ENCODE assay signal across 8 mouse cellular contexts in genomic region chr1:181143950-181144836, GRCm38 (mm10). TPM values are rescaled to one million over a fixed set of nuclear protein-coding genes. Genes with fewer than 3 reads are reported as not detected.
DNase-seq lines count a peak whose midpoint lies in the region; ATAC-seq lines count a peak whose summit lies in the region.

Gene Nvl, minus strand, starts transcription at chr1:181144204.
Gene Cnih4, plus strand, starts transcription at chr1:181144693.

- DNase-seq in NIH3T3 (ENCODE audit: low read depth), result peak; percentile 96
- peak; percentile 96 for DNase-seq in cerebellum, postnatal 10 days
- peak; percentile 92 for DNase-seq in frontal cortex, postnatal 10 days (ENCODE audit: low spot score in 2 of 2)
- DNase-seq in layer of hippocampus, postnatal 14 days (ENCODE audit: low spot score in 2 of 2), result peak; percentile 92 to 96
- DNase-seq in lung, postnatal 14 days, result peak; percentile 92
- peak; percentile 86 for DNase-seq in retina, adult 2 months (ENCODE audit: low read depth, low spot score)
- DNase-seq in thymus, postnatal 36 days, result peak; percentile 90 to 91

- peaks cover 23% of the 10 kb centered on the region for H3K4me1 ChIP-seq in hindbrain, embryonic 12.5 days

- H3K4me2 ChIP-seq in hindbrain, embryonic 12.5 days (replicated peaks), result peak within 1 kb of the TSS; percentile 71

- peak within 1 kb of the TSS; percentile 79 for H3K27ac ChIP-seq in hindbrain, embryonic 12.5 days

- H3K36me3 ChIP-seq in hindbrain, embryonic 12.5 days, result peaks cover 22% of the 10 kb centered on the region

- no peaks in the 10 kb centered on the region for H3K9me3 ChIP-seq in hindbrain, embryonic 12.5 days (replicated peaks)

- under 1% methylated on average over 52 of the region's 52 CpGs for WGBS in hindbrain, embryonic 12.5 days

- peak within 1 kb of the TSS; percentile 80 for H3K9ac ChIP-seq in hindbrain, embryonic 12.5 days

- no peaks in the 10 kb centered on the region for H3K27me3 ChIP-seq in hindbrain, embryonic 12.5 days

- ATAC-seq in hindbrain, embryonic 12.5 days (ENCODE audit: low FRiP score), result peak; percentile 99

- H3K4me3 ChIP-seq in hindbrain, embryonic 12.5 days, result peak within 1 kb of the TSS; percentile 87

RNA-seq across cellular contexts. Expression of gene Nvl, which starts in this region (rescaled TPM):
- 42.1 and 42.2 TPM in 2 replicates for polyA plus RNA-seq in hindbrain, embryonic 12.5 days (2016; fragmentation: Nextera tagmentation; extraction: Ambion mirVana)
- total RNA-seq in layer of hippocampus, postnatal 14 days (2021), result 10 to 100 TPM; 26.2 to 30.1 TPM

RNA-seq across cellular contexts. Expression of gene Cnih4, which starts in this region (rescaled TPM):
- 60.7 and 63.1 TPM in 2 replicates for polyA plus RNA-seq in hindbrain, embryonic 12.5 days (2016; fragmentation: Nextera tagmentation; extraction: Ambion mirVana)
- 10 to 100 TPM; 26.3 to 26.8 TPM for total RNA-seq in layer of hippocampus, postnatal 14 days (2021)

Comparison
In these comparisons a context has a peak if more than half of its experiments do, and no peak if none do; other contexts are left out.
1. Peak in every context shown above with its lines: DNase-seq, ATAC-seq, H3K4me3 ChIP-seq and H3K27ac ChIP-seq.